Mouse (Mus musculus): ENCODE measurements around the gene Sfi1. TPM values are rescaled to one million over a fixed set of nuclear protein-coding genes. Genes with fewer than 3 reads are reported as not detected.
"Not testable (repeated sequence)": the region's sequence is repeated elsewhere in the genome, so short reads cannot be mapped to it uniquely, and the experiment has no call there.

Sfi1 gene
- total RNA-seq, 2 experiments from 2014 or later: 66.4 to 85.4 TPM

GRCm38 (mm10) chr11:3145359-3146165, 47.7 kb downstream of the Sfi1 start:
- not testable (repeated sequence) for DNase-seq

GRCm38 (mm10) chr11:3143984-3144383, 49.3 kb downstream of the Sfi1 start:
- not testable (repeated sequence) for DNase-seq

- DNase-seq: peak; percentile 85 to 86
Measured at GRCm38 (mm10) chr11:3142413-3142812, 50.9 kb downstream of the Sfi1 start.

- DNase-seq: not testable (repeated sequence)
Measured at GRCm38 (mm10) chr11:3140967-3141535, 52.2 kb downstream of the Sfi1 start.

GRCm38 (mm10) chr11:3138323-3138722, 54.9 kb downstream of the Sfi1 start:
- peak in 1 of 2 experiments; percentile 42 for DNase-seq

GRCm38 (mm10) chr11:3137279-3137678, 56.0 kb downstream of the Sfi1 start:
- DNase-seq: not testable (repeated sequence)

GRCm38 (mm10) chr11:3135956-3136355, 57.3 kb downstream of the Sfi1 start:
- DNase-seq: not testable (repeated sequence)

- not testable (repeated sequence) for DNase-seq
Measured at GRCm38 (mm10) chr11:3135391-3135790, 57.9 kb downstream of the Sfi1 start.

- not testable (repeated sequence) for DNase-seq
Measured at GRCm38 (mm10) chr11:3133360-3133759, 59.9 kb downstream of the Sfi1 start.

- not testable (repeated sequence) for DNase-seq
Measured at GRCm38 (mm10) chr11:3132957-3133356, 60.3 kb downstream of the Sfi1 start.

GRCm38 (mm10) chr11:3132001-3132400, 61.3 kb downstream of the Sfi1 start:
- DNase-seq: peak; percentile 64 to 72

- DNase-seq: peak; percentile 81 to 83
Measured at GRCm38 (mm10) chr11:3129852-3130251, 63.4 kb downstream of the Sfi1 start.

GRCm38 (mm10) chr11:3129276-3129675, 64.0 kb downstream of the Sfi1 start:
- not testable (repeated sequence) for DNase-seq

- not testable (repeated sequence) for DNase-seq
Measured at GRCm38 (mm10) chr11:3127303-3127795, 65.9 kb downstream of the Sfi1 start.

GRCm38 (mm10) chr11:3126478-3127302, 66.6 kb downstream of the Sfi1 start:
- DNase-seq: peak; percentile 97

GRCm38 (mm10) chr11:3125922-3126321, 67.3 kb downstream of the Sfi1 start:
- DNase-seq: not testable (repeated sequence)

GRCm38 (mm10) chr11:3124932-3125810, 68.1 kb downstream of the Sfi1 start:
- not testable (repeated sequence) for DNase-seq

- DNase-seq: no peak
Measured at GRCm38 (mm10) chr11:3114403-3114802, 78.9 kb downstream of the Sfi1 start.

- no peak for DNase-seq
Measured at GRCm38 (mm10) chr11:3106154-3106553, 87.1 kb downstream of the Sfi1 start.

GRCm38 (mm10) chr11:3105261-3105731, 88.0 kb downstream of the Sfi1 start:
- DNase-seq: no peak

GRCm38 (mm10) chr11:3104501-3105260, 88.6 kb downstream of the Sfi1 start:
- DNase-seq: not testable (repeated sequence)

All from layer of hippocampus, postnatal 36 days (tissue).